Mouse (Mus musculus) ovary, postnatal 36 days (tissue): ENCODE measurements at regions not wholly inside any gene's neighbourhood (a gene's known extent, or its start where the extent isn't known, plus 50 kb on each side); places are given as distances from the start of the nearest gene placed in this dataset.

Experiments
- DNase-seq: peaks from one replicate; pipeline ENCODE4 v3.0.0; 2022; ENCODE audit warnings: low spot score, mixed read lengths

DNA sequence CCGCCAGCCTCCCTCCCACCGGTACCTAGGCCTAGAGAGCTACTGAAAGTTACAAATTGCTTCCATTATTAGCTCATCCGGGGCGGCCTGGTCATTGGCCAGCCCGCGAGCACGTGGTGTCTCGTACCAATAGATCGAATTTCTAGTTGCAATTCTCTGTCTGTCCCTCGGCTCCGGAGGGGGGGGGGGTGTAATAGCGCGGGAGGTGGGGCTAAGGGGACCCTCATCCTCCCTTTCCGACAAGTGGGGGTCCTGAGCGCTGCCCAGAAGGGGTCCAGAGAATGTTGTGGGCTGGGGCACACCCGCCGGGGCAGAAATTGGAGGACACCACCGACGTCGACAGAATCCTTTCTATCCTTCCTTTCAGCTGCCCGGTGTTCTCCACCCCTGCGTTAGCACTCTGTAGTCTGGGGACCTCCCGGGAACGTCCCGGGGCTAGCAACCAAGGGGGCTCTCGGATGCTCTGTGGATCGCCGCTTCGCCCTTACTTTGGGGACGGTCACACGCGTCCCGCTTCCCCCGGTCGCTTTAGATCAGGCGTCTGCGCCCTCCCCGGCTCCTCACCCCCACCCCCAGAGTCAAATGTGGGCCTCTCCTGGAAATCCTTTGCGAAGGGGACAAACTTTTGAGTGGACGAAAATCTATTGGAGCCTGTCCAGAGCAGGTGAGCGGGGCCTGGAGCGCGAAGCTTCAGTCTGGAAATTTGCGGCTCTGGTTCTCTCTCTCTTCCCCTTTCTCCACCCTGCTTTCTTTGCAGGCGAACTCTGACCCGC is 64.6 kb downstream of the Smug1 start:
- peak; percentile 42 for DNase-seq

DNA sequence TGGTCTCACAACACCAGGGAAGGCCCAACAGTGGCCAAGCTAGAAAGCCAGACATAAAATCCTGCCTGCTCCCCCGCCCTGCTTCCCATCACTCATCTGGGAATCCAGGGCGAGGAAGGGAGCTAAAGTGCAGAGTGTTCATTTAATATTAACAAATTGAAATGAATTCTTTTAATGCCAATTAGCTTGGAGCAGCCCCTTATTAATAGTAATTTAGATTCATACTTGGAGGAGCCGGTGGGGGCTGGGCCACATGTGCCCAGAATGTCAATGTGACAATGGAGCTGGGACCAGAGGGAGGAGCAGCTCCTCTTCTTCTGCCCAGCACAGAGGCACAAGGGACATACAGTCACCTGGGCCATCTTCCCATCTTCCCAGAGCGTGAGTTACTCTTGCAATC is 66.8 kb downstream of the Smug1 start:
- no peak for DNase-seq

GRCm38 (mm10) chr15:103094457-103094856 is 72.4 kb downstream of the Smug1 start:
- DNase-seq = no peak

DNA sequence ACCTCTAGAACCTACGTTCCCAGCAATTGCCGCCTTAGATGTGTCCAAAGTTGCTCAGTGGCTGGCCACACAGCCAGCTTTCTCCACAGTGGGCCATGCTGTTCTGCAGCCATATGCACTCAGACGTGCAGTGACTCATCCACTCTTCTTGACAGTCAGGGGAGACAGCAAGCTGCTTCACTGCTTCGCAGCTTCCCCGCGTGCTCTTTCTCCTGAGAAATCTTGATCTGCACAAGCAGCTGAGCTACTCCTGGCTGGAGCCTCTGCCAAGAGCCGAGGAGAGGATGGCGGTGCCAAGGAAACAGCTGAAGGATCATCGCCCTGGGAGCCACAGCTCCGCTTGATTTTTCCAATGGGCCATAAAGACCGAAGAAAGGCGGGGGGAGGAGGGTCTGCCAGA is 73.2 kb downstream of the Smug1 start:
- peak; percentile 39 for DNase-seq

DNA sequence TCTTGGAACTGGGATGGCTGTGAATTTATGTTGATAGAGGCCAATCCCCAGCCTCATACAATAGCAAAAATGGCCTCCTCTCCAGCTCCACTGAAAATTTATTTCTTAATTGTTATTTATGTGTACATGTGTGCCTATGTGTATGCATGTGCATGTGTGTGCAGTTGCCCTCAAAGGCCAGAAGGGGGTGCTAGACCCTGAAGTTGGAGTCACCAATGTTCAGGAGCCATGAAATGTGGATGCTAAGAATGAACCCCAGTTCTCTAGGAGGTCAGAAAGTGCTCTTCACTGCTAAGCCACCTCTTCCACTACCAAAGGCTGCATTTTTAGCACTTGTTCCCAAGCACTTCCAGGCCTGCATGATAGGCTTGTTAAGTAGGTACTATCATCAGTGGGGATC is 73.8 kb downstream of the Hoxc4 start:
- no peak for DNase-seq

- peak; percentile 31 for DNase-seq
These were observed 71.8 kb downstream of the Hoxc4 start for GRCm38 (mm10) chr15:103090280-103091164.

DNA sequence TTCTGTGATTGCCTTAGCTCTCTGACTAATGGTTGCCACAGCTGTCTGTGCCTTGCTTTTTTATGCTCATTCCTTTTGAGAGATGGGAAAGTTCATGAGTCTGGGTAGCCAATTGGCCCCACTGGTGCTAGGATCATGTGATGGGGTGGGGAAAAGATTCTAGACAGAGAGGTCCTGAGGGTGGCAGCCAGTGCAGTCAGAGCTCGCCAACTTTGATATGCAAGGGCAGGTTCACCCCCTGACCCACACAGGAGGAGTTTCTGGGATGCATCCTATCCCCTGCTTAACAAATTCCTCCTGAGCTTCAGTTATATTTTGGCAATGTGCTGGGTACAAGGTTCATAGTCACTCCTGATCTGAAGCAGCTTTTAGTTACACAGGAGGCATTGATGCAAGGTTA is 71.1 kb downstream of the Hoxc4 start:
- no peak for DNase-seq

GRCm38 (mm10) chr15:103089440-103089839 is 70.7 kb downstream of the Hoxc4 start:
- DNase-seq = no peak

DNA sequence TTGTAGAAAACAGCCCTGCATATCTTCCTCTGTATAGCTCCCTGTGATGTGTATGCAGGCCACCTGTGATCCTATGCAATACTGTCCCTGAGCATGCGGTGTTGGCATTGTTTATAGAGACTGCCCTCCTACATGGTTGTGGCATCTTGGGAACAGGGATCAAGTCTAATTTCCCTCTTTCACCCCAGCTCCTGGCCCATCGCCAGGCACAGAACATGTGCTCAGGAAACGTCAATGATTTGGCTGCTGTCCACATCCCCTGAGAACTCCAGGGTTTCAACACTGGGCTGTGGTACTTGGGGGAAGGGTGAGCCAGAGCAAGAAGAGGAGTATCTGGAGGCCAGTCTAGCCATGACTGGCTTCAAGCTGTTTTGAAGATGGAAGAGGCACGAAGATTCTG is 68.5 kb downstream of the Hoxc4 start:
- DNase-seq = peak; percentile 44

DNA sequence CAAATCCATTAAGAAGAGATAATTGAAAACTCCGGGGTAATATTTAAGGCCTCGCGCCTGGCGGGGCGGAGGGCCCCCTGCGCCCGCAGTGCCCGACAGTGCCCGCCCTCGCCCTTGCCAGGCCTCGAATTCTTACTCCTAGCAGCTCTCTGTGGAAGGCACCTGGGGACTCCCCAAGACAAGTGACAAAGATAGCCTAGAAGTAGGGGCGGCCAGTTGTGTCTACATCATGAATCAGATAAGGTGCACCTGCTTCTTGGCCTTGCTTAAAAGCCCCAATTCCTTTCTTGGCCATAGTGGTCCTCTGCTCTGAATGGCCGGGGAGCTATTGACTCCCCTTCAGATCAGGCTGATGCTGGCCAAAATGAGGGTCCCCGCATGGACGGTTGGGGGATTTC is 67.9 kb downstream of the Hoxc4 start:
- DNase-seq = no peak
